Mouse (Mus musculus) c-Kit-negative CD71-positive TER-119-positive erythroid progenitor cells, embryonic 14.5 days (primary cell): ENCODE data around the gene Rassf9.

Experiments used
- DNase-seq: peaks from one replicate; pipeline ENCODE4 v3.0.0-alpha.2; 2013; ENCODE audit warnings: low read depth, low spot score

Rassf9 gene

GRCm38 (mm10) chr10:102511807-102512461 lies at the start of gene Rassf9:
Gene Rassf9 (plus strand): TSS chr10:102512222.
- DNase-seq = no peak

- DNase-seq = no peak
These were observed 42.6 kb upstream of the Rassf9 start for GRCm38 (mm10) chr10:102469412-102469811.

- DNase-seq = no peak
These were observed 21.6 kb upstream of the Rassf9 start, which contains the start of gene Nts for GRCm38 (mm10) chr10:102490386-102490785. Gene Nts (minus strand): TSS chr10:102490486.

- DNase-seq = no peak
These were observed 20.2 kb upstream of the Rassf9 start for GRCm38 (mm10) chr10:102491792-102492191.

GRCm38 (mm10) chr10:102498754-102499153 lies 13.3 kb upstream of the Rassf9 start:
- DNase-seq = no peak

- DNase-seq = no peak
These were observed 4.6 kb upstream of the Rassf9 start for GRCm38 (mm10) chr10:102507386-102507785.

- no peak for DNase-seq
These were observed 588 bp upstream of the Rassf9 start for GRCm38 (mm10) chr10:102511461-102511806.

GRCm38 (mm10) chr10:102514159-102514558 lies 2.1 kb downstream of the Rassf9 start:
- DNase-seq = no peak

GRCm38 (mm10) chr10:102527901-102528300 lies 15.9 kb downstream of the Rassf9 start:
- DNase-seq = no peak

- no peak for DNase-seq
These were observed 41.9 kb downstream of the Rassf9 start for GRCm38 (mm10) chr10:102553941-102554340.

GRCm38 (mm10) chr10:102562488-102562887 lies 50.5 kb downstream of the Rassf9 start:
- DNase-seq = no peak

GRCm38 (mm10) chr10:102577970-102578369 lies 65.9 kb downstream of the Rassf9 start:
- DNase-seq = no peak

- DNase-seq = no peak
These were observed 82.3 kb downstream of the Rassf9 start for GRCm38 (mm10) chr10:102594306-102594705.
